Mouse (Mus musculus) thymus, postnatal 25 days (tissue): ENCODE measurements around the gene Slco3a1.

Experiments
- DNase-seq: peaks from one replicate; pipeline ENCODE4 v3.0.0; 2022

The Slco3a1 gene

DNA sequence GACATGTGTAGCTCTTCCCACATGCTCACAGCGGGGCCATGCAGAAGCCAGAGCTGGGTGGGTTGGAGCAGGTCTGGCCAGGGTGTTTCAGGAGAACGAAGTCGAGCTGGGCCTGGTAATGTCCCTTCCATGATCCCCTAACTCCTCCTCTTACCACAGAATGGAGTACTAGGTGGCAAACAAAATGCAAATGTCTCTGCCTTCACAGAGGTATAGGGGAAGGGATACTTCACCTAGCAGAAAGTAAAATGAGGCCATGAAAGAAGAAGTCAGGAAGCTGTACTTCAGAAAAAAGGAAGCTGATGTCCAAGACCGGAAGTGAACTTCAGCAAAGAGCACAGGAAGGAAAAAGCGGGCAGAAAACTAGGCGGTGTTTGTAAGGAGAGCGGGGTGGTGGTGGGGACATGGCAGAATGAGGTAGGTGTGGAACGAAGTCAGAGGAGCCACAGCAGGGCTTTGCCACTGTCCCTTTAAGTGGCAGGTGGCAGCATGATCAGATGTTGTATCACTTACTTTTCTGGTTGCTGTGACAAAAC lies 214.1 kb downstream of the Slco3a1 start:
- peak; percentile 38 for DNase-seq

DNA sequence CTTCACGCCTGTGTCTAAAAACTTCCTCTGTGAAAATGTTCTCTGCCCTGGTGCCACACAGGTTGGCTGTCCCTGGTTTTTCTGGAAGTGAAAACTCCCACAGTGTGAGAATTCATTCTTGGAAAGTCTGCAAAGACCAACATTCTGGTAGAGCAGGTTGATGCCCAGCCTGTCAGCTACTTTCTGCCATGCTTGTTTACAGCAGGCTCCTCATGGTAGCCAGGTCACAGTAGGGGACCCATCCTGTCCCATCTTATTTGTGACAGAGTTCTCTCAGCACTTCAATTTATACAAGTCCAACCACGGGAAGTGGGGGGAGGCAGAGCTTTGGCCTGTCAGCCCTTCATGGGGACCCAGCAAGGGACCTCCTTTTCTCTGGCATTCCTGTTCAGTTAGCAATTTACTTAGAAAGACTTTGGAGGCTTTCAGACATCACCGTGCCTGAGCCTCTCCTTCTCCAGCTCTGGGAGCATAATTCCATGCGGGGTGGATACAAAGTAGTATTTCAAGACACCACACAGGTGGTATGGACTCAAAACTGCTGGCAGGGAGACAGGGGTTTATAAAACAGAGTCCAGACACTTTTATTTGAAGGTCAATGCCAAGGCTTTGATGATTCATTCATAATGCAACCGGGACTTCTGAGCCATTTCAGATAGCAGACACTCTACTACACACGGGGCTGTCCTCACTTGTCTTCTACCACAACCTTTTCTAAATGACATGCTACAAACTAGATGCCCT lies 216.7 kb downstream of the Slco3a1 start:
- no peak for DNase-seq

DNA sequence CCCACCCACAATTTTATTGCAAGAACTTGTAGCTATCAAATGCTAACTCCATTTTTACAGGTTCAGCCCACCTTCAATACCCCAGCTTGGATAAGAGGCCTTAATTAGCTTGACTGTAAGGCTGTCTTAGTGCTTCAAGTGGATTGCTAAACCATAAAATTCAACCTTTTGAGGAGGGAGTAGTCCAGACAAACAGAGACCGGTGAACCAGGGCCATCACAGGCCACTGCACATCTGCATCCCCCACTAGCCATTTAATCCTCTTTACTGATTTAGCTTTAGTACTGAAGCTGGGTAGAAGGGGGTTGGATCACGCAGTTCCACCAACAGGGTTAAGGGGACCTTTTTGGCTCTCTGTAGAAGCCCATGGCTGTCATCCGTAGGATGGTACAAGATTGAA lies 222.3 kb downstream of the Slco3a1 start:
- DNase-seq, result no peak

GRCm38 (mm10) chr7:74330858-74331726 lies 223.5 kb downstream of the Slco3a1 start:
- no peak for DNase-seq

DNA sequence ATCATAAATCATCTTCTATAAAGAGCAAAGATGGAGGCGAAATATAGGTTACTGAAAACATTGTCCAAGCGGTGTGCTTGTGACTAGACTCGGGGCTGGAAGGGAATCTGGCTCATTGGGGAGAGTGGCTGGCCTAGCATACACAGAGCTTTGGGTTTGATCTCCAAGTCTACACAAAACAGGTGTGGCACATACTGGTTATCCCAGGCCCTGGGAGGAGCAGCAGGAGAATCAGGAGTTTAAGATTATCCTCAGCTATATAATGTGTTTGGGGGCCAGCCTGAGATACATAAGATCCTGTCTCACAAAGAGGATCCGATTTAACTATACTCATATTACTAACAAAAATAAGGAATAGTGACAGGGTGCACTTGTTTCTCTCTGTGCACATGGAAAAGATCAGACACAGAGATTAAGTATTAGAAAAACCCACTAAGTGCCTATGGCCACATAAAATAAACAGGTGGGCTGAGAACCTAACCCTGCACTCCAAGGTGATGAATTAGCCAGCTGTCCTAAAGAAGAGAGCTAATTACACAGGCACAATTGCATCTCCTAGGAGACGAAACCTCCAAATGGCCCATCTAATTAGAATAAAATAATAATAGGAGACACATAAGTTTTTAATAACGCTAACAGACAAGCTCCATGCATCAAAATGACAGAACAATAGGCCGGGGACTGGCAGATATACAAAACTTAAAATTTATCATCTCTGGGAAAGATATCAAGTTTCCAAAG lies 224.3 kb downstream of the Slco3a1 start:
- no peak for DNase-seq

DNA sequence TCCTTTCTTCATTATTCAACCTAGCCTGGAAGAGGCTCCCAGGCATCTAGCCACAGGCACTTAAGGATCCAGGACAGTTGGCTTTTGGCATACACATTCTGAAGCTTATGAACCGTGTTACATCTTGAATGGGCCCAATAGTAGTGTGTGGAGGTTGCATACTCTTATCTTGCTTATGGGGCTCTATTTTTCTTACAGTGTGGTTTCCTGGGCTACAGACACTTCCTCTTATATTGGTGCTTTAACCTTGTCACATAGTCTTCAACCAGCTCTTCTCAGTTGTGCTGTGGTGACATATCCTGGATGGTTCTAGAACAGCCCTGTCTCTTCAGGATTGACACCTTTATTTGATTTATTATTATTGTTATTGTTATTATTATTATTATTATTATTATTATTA lies 225.6 kb downstream of the Slco3a1 start:
- DNase-seq, result no peak

GRCm38 (mm10) chr7:74327716-74328115 lies 226.9 kb downstream of the Slco3a1 start:
- DNase-seq, result peak; percentile 44

GRCm38 (mm10) chr7:74325052-74325451 lies 229.5 kb downstream of the Slco3a1 start:
- DNase-seq, result no peak

DNA sequence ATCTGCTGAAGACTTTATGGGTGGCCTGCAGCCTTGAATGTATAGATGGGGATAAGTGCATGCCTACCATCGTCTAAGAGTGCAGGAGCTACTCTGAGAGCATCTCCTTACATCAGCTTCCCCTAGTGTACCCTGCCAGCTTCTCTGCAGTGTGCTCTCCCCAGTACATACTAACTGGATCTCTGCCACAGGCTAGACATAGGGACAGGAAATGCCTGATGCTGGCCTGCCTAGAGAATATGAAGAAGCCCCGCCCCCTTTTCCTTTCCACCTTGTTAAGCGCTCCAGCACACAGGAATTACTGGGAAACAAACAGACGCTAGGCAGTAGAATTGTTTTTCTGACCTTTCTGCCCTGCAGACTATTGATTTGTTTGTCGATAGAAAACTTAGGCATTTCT lies 230.9 kb downstream of the Slco3a1 start:
- no peak for DNase-seq

DNA sequence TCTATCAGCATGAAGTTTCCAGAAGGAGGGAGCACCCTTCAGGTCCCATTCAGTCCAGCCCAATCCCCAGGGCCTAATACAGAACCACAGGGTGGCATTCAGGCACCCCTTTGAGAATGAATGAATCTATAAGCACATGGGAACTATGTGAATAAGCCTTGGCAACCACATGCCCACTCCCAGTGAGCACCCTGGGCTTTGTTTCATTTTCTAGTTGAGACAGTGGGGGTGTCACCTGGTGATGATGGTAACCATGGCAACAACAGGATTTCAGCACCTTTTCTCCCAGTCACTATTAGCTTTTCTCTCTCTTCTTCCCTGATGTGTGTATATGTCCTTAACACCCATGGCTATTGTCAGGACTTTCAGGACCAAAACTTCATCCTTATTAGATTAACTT lies 231.4 kb downstream of the Slco3a1 start:
- DNase-seq, result no peak

GRCm38 (mm10) chr7:74320635-74321034 lies 233.9 kb downstream of the Slco3a1 start:
- DNase-seq, result no peak

- DNase-seq, result no peak
Observed at GRCm38 (mm10) chr7:74315836-74316435, 238.6 kb downstream of the Slco3a1 start.

- DNase-seq, result no peak
Observed at GRCm38 (mm10) chr7:74314276-74314675, 240.3 kb downstream of the Slco3a1 start.

- no peak for DNase-seq
Observed at GRCm38 (mm10) chr7:74313279-74314105, 241.1 kb downstream of the Slco3a1 start.

GRCm38 (mm10) chr7:74311536-74311935 lies 243.0 kb downstream of the Slco3a1 start:
- no peak for DNase-seq

GRCm38 (mm10) chr7:74303611-74304300 lies 250.8 kb downstream of the Slco3a1 start:
- DNase-seq, result no peak

DNA sequence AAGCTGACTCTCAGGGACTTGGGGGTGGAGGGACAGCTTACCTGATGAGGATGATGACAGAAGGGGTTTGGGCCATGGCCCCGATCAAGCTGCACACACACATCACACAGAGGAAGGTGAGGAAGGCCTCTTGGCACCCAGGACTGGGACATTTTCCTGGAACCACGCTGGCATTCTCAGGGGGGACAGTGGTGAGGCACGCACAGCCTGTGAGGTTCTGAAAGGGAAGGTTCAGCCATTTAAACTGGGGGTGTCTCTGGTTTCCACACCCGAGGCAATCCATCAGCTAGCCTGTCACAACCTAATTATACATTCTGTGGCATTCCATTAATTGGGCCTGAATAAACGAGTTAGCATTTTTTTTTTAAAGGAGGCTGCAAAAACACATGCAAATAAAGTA lies 251.5 kb downstream of the Slco3a1 start:
- DNase-seq, result no peak

DNA sequence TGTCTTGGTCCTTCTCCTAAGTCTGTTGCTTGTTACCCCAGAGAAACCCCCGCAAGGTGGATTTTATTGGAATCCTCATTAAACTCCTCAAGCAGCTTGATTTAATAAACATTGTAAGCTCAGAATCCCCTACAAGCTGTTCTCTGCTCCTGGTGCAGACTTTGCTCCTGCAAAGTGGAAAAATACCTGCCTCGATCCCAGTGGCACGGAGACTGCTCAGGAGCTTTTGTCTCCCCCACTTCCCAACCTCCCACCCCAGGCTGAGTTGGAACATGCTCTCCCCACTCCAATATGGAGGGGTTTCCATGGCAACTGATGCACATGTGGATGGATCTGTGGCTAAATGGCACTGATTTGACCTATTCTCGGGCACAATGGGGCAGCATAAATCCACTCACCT lies 268.0 kb downstream of the Slco3a1 start:
- DNase-seq, result no peak

DNA sequence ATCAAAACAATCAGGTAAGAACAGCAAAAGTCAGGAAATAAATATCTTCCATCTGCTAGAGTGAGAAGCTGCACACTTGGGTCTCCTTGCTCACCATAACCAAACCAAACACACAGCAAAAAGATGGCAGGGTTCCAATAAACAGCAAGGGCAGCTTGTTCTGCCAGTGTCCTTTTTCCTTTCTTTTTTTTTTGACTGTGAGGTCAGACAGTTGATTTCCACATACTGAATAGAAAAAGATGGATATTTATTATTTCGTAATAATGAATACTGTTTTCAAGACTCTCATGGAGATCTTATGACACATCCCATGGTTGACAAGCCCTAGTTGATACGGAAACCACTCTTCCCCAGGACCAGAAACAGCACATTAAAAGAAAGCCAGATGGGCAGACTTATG lies 274.2 kb downstream of the Slco3a1 start:
- DNase-seq, result no peak

DNA sequence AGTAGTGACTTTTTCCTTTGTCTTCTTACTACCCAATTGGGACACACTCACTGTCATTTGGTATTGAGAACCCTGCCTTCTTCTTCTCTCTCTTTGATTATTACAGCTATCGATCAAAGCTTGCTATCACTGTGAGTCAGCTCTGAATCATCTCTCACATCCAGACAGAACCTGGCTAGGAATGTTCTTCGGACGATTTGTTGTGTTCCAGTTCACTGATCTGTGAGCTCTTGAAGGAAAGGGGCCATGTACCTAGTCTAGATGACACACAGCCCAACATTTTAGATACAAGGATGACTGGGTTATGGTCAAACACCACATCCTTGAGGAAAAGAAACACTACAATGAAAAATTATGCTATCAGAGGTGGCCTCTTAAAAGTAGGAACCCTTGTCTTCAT lies 275.2 kb downstream of the Slco3a1 start:
- no peak for DNase-seq

DNA sequence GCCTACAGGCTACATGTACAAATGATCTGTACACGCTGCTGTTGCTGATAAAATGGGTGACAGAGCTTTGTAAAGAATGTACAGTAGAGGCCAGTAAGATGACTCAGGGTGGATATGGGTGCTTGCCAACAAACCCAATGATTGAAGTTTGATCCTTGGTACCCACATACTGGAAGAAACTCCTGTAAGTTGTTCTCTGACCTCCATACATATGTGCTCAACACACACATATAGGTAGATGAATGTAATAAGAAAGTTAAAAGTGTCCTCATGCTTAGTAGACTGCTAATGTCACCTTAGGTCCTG lies 284.5 kb downstream of the Slco3a1 start:
- DNase-seq, result no peak
